8 mouse cellular contexts compared by ENCODE assay signal in genomic region chr6:84588221-84588894, GRCm38 (mm10). TPM values are rescaled to one million over a fixed set of nuclear protein-coding genes. Genes with fewer than 3 reads are reported as not detected.
DNase-seq lines count a peak whose midpoint lies in the region; ATAC-seq lines count a peak whose summit lies in the region.

No protein-coding gene starts in this region.

- H3K9me3 ChIP-seq in megakaryocyte, embryonic 14.5 days, result no peaks in the 10 kb centered on the region
- no peaks in the 10 kb centered on the region for H3K9me3 ChIP-seq in embryonic facial prominence, embryonic 10.5 days
- H3K9me3 ChIP-seq in hindbrain, embryonic 10.5 days, result no peaks in the 10 kb centered on the region
- H3K9me3 ChIP-seq in liver, embryonic 13.5 days (replicated peaks), result no peaks in the 10 kb centered on the region
- H3K9me3 ChIP-seq in stomach, embryonic 15.5 days, result no peaks in the 10 kb centered on the region

- peak overlapping the region; percentile 89 for H3K4me3 ChIP-seq in megakaryocyte, embryonic 14.5 days (replicated peaks)
- H3K4me3 ChIP-seq in embryonic facial prominence, embryonic 10.5 days, result peak overlapping the region; percentile 71
- H3K4me3 ChIP-seq in hindbrain, embryonic 10.5 days, result peak overlapping the region; percentile 70
- peak overlapping the region; percentile 50 for H3K4me3 ChIP-seq in liver, embryonic 13.5 days (replicated peaks)
- H3K4me3 ChIP-seq in stomach, embryonic 15.5 days (replicated peaks), result peak overlapping the region; percentile 49

- peak; percentile 66 for DNase-seq in embryonic facial prominence, embryonic 10.5 days (ENCODE audit: low spot score)
- no peak for DNase-seq in hindbrain, embryonic 10.5 days (ENCODE audit: low spot score)
- no peak for DNase-seq in liver, embryonic 13.5 days
- DNase-seq in cerebellum, adult 9-10 months, result no peak
- DNase-seq in c-Kit-positive CD71-positive TER-119-positive erythroid progenitor cells, embryonic 14.5 days (ENCODE audit: low spot score), result no peak

- WGBS in embryonic facial prominence, embryonic 10.5 days, result under 1% methylated on average over 41 of the region's 41 CpGs
- WGBS in hindbrain, embryonic 10.5 days, result under 1% methylated on average over 41 of the region's 41 CpGs
- WGBS in liver, embryonic 13.5 days (ENCODE audit: insufficient replicate concordance), result 1% methylated on average over 41 of the region's 41 CpGs
- WGBS in stomach, embryonic 15.5 days, result under 1% methylated on average over 41 of the region's 41 CpGs

- peak overlapping the region; percentile 84 for H3K27ac ChIP-seq in embryonic facial prominence, embryonic 10.5 days (replicated peaks)
- peak overlapping the region; percentile 90 for H3K27ac ChIP-seq in hindbrain, embryonic 10.5 days
- H3K27ac ChIP-seq in liver, embryonic 13.5 days, result no peak overlapping the region
- no peak overlapping the region for H3K27ac ChIP-seq in stomach, embryonic 15.5 days

- peak overlapping the region; percentile 64 for H3K4me2 ChIP-seq in liver, embryonic 13.5 days
- H3K4me2 ChIP-seq in stomach, embryonic 15.5 days, result peak overlapping the region; percentile 94

- no peak for ATAC-seq in megakaryocyte, adult 5-6 weeks (ENCODE audit: poor library complexity, severe bottlenecking)
- ATAC-seq in liver, embryonic 13.5 days (ENCODE audit: low read depth), result no peak
- no peak for ATAC-seq in stomach, embryonic 15.5 days (ENCODE audit: insufficient read depth, low FRiP score, low read depth)

- H3K9ac ChIP-seq in liver, embryonic 13.5 days, result no peak overlapping the region
- no peak overlapping the region for H3K9ac ChIP-seq in stomach, embryonic 15.5 days

- H3K36me3 ChIP-seq in megakaryocyte, embryonic 14.5 days (replicated peaks; ENCODE audit: low read length), result no peaks in the 10 kb centered on the region
- H3K36me3 ChIP-seq in embryonic facial prominence, embryonic 10.5 days (replicated peaks), result no peaks in the 10 kb centered on the region
- peaks cover 9% of the 10 kb centered on the region for H3K36me3 ChIP-seq in hindbrain, embryonic 10.5 days
- no peaks in the 10 kb centered on the region for H3K36me3 ChIP-seq in liver, embryonic 13.5 days
- no peaks in the 10 kb centered on the region for H3K36me3 ChIP-seq in stomach, embryonic 15.5 days

- H3K4me1 ChIP-seq in megakaryocyte, embryonic 14.5 days, result peaks cover 67% of the 10 kb centered on the region
- H3K4me1 ChIP-seq in embryonic facial prominence, embryonic 10.5 days, result peaks cover 86% of the 10 kb centered on the region
- H3K4me1 ChIP-seq in hindbrain, embryonic 10.5 days (replicated peaks), result peaks cover 96% of the 10 kb centered on the region
- peaks cover 51% of the 10 kb centered on the region for H3K4me1 ChIP-seq in liver, embryonic 13.5 days (replicated peaks)
- peaks cover 60% of the 10 kb centered on the region for H3K4me1 ChIP-seq in stomach, embryonic 15.5 days

- peaks cover 96% of the 10 kb centered on the region for H3K27me3 ChIP-seq in megakaryocyte, embryonic 14.5 days (replicated peaks)
- H3K27me3 ChIP-seq in embryonic facial prominence, embryonic 10.5 days (replicated peaks; ENCODE audit: low read depth, poor library complexity, severe bottlenecking), result peaks cover 98% of the 10 kb centered on the region
- H3K27me3 ChIP-seq in hindbrain, embryonic 10.5 days (ENCODE audit: insufficient read depth, poor library complexity, severe bottlenecking), result peaks cover 93% of the 10 kb centered on the region
- peaks cover 86% of the 10 kb centered on the region for H3K27me3 ChIP-seq in liver, embryonic 13.5 days
- peaks cover 56% of the 10 kb centered on the region for H3K27me3 ChIP-seq in stomach, embryonic 15.5 days (replicated peaks)

RNA-seq across cellular contexts. Expression of gene Cyp26b1, which starts 5.3 kb away (rescaled TPM):
- polyA plus RNA-seq in megakaryocyte, embryonic 14.5 days (2012; ENCODE audit: insufficient read depth, low replicate concordance), result 0.11 TPM in 1 of 2 replicates, not detected in the other
- not detected in 2 replicates for total RNA-seq in megakaryocyte, adult 5-6 weeks (2015)
- not detected in 2 replicates for total RNA-seq in megakaryocyte, adult 5-6 weeks (2017)
- polyA plus RNA-seq in embryonic facial prominence, embryonic 10.5 days (2016; fragmentation: Nextera tagmentation; extraction: Ambion mirVana), result 6.6 and 16.7 TPM in 2 replicates
- 21.1 and 26.2 TPM in 2 replicates for polyA plus RNA-seq in hindbrain, embryonic 10.5 days (2016; fragmentation: Nextera tagmentation; extraction: Ambion mirVana)
- 0.03 and 0.12 TPM in 2 replicates for polyA plus RNA-seq in liver, embryonic 13.5 days (2015; fragmentation: Nextera tagmentation; extraction: Ambion mirVana)
- 2.3 and 2.4 TPM in 2 replicates for polyA plus RNA-seq in stomach, embryonic 15.5 days (2015; fragmentation: Nextera tagmentation; extraction: Ambion mirVana)

Comparison
In these comparisons a context has a peak if more than half of its experiments do, and no peak if none do; other contexts are left out.
1. H3K27ac ChIP-seq: peak in embryonic facial prominence, embryonic 10.5 days (single experiment) and hindbrain, embryonic 10.5 days (single experiment); none in liver, embryonic 13.5 days (single experiment) and stomach, embryonic 15.5 days (single experiment).
2. Peak in every context shown above with its lines, with median percentiles within 50 percentile points of each other: H3K4me3 ChIP-seq.